Mouse (Mus musculus) mouse trophoblast stem cell (cell line): ENCODE measurements around the gene Tpt1.

Experiments used
- in situ Hi-C, 2 experiments: fragments of 300-500 bp; cut with MseI, MboI; formaldehyde crosslinking; loops; 2 replicates in 1 of 2; 3 replicates in 1 of 2; pipeline ENCODE4 v1.15.1; 2025

Tpt1 gene

DNA sequence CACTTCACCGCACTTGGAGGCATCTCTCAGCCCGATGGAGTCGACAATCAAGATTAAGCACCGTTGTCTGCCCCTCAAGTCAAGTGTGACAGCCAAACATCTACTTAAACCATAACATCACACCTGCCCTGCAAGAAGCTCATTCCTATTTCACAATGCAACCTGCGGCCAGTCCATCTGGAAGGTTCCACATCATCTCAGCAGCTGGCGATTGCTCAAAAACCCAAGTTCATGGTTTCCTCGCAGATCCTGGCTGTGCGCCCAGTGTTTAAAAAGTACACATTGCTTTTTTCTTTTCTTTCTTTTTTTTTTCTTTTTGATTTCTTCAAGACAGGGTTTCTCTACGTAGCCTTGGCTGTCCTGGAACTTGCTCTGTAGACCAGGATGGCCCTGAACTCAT lies 28.7 kb downstream of the Tpt1 start:
- in situ Hi-C loops: loop anchor here (5.0 kb wide), 1 partner anchor 204 kb away; no protein-coding TSS in a partner anchor

- in situ Hi-C loops: no loop called here
Measured at GRCm38 (mm10) chr14:75876320-75877043, 31.6 kb downstream of the Tpt1 start.

GRCm38 (mm10) chr14:75877297-75877696 lies 32.4 kb downstream of the Tpt1 start:
- in situ Hi-C loops: no loop called here

GRCm38 (mm10) chr14:75878980-75879379 lies 34.1 kb downstream of the Tpt1 start:
- in situ Hi-C loops: no loop called here

- in situ Hi-C loops: no loop called here
Measured at GRCm38 (mm10) chr14:75881856-75882255, 37.0 kb downstream of the Tpt1 start.

- in situ Hi-C loops: no loop called here
Measured at GRCm38 (mm10) chr14:75883330-75883729, 38.4 kb downstream of the Tpt1 start.

GRCm38 (mm10) chr14:75883873-75884272 lies 39.0 kb downstream of the Tpt1 start:
- in situ Hi-C loops: no loop called here

DNA sequence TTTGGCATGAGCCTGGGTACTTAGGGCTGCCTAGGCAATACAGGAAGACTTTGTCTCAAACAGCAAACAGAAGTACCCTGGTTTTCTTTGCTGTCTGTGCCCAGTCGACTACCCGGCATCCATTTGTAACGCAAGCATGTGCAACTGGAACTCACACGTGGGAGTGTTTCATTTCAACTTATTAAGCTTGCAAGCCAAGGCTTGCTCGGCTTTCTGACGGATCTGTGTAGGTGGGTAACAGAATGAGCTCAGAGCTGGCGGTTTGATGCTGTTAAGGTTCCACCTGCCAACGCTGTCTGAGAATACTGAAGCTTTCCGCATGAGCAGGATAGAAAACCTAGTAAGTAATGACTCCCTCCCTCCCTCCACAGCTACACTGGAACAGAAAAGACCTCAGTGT lies 47.2 kb downstream of the Tpt1 start:
- in situ Hi-C loops: no loop called here
